Mouse (Mus musculus) G1E (cell line): ENCODE data around the gene Olfr628. TPM values are rescaled to one million over a fixed set of nuclear protein-coding genes. Genes with fewer than 3 reads are reported as not detected.
"Not testable (repeated sequence)": the region's sequence is repeated elsewhere in the genome, so short reads cannot be mapped to it uniquely, and the experiment has no call there.

Source experiments
- ATAC-seq: 2 replicates; pipeline ENCODE4 v1.8.0; 2016; ENCODE audit warnings: mild to moderate bottlenecking; ENCODE audit not compliant: insufficient number of reproducible peaks, poor library complexity, low FRiP score, severe bottlenecking; ENCODE audit errors: extremely low read depth
- DNase-seq: peaks from one replicate; pipeline ENCODE4 v3.0.0; 2012; ENCODE audit warnings: low spot score
- H3K27me3 ChIP-seq: 2 replicates; pipeline ENCODE4 v1.6.1; 2012; ENCODE audit warnings: mild to moderate bottlenecking, low read length, inconsistent platforms; ENCODE audit not compliant: insufficient read depth
- H3K36me3 ChIP-seq: replicated peaks from 2 replicates; pipeline ENCODE3; 2012; ENCODE audit warnings: mild to moderate bottlenecking, inconsistent platforms
- H3K4me1 ChIP-seq: 2 replicates; pipeline ENCODE4 v1.6.1; 2012; ENCODE audit warnings: low read depth, low read length, inconsistent platforms, mixed read lengths; ENCODE audit not compliant: insufficient read depth
- H3K4me3 ChIP-seq: 2 replicates; pipeline ENCODE4 v1.5.1; 2012; ENCODE audit warnings: low read depth, mild to moderate bottlenecking, inconsistent platforms, low read length, moderate library complexity, mixed read lengths
- H3K9me3 ChIP-seq: replicated peaks from 2 replicates; pipeline ENCODE4 v1.6.1; 2012; ENCODE audit warnings: inconsistent platforms
- CTCF ChIP-seq: IDR thresholded peaks from 2 replicates; pipeline ENCODE4 v1.5.1; 2012; ENCODE audit warnings: low read depth, low read length, inconsistent platforms, mixed read lengths
- GATA1 ChIP-seq: IDR thresholded peaks from 2 replicates; pipeline ENCODE4 v1.6.1; 2012; ENCODE audit warnings: borderline replicate concordance, low read length, inconsistent platforms, mixed read lengths
- GATA2 ChIP-seq: IDR thresholded peaks from 2 replicates; pipeline ENCODE4 v1.6.1; 2012; ENCODE audit warnings: low read depth, low read length, inconsistent platforms, borderline replicate concordance
- POLR2AphosphoS5 ChIP-seq: IDR thresholded peaks from 2 replicates; pipeline ENCODE4 v1.6.1; 2012; ENCODE audit warnings: low read depth, low read length, inconsistent platforms; ENCODE audit not compliant: insufficient replicate concordance
- TAL1 ChIP-seq: conservative IDR thresholded peaks from 2 replicates; pipeline ENCODE4 v1.6.1; 2012; ENCODE audit warnings: low read depth, low read length, inconsistent platforms, mixed read lengths
- polyA plus RNA-seq: library from polyadenylated mRNA; stranded (reverse); fragments of >175 nt; gene quantifications from 2 replicates; pipeline ENCODE4 v1.2.3, GENCODE M21; 2012
- total RNA-seq, 2 experiments: library from RNA; stranded (forward) in 1 of 2; stranded (reverse) in 1 of 2; fragments of 200-1000 nt in 1 of 2; fragments of >200 nt in 1 of 2; fragmentation: Nextera tagmentation in 1 of 2; gene quantifications; 2 replicates each; pipeline ENCODE4 v1.2.3; 2014 to 2017

The Olfr628 gene
- total and polyA plus RNA-seq, 3 experiments, result 0.33 TPM; not detected in 2

- no peaks in the 10 kb centered on the region for H3K9me3 ChIP-seq
- H3K36me3 ChIP-seq, result no peaks in the 10 kb centered on the region
- no peaks in the 10 kb centered on the region for H3K4me1 ChIP-seq
- no peak within 1 kb of the TSS for H3K4me3 ChIP-seq
- H3K27me3 ChIP-seq, result no peaks in the 10 kb centered on the region
- TF ChIP-seq TAL1 (no peak), GATA2 (no peak), CTCF (no peak), GATA1 (no peak), POLR2AphosphoS5 (no peak)
- ATAC-seq, result no peak
- no peak for DNase-seq
These were observed 27.1 kb downstream of the Olfr628 start, which contains the start of gene Olfr630 for GRCm38 (mm10) chr7:103757233-103757632. Olfr630 (minus strand) TSS chr7:103757333.

GRCm38 (mm10) chr7:103762212-103762611 is 32.0 kb downstream of the Olfr628 start:
- not testable (repeated sequence) for H3K9me3 ChIP-seq, H3K36me3 ChIP-seq, DNase-seq, ATAC-seq, H3K27me3 ChIP-seq, H3K4me1 ChIP-seq, H3K4me3 ChIP-seq

- not testable (repeated sequence) for H3K36me3 ChIP-seq, DNase-seq, H3K4me3 ChIP-seq, H3K9me3 ChIP-seq, ATAC-seq, H3K27me3 ChIP-seq, H3K4me1 ChIP-seq
These were observed 37.5 kb downstream of the Olfr628 start for GRCm38 (mm10) chr7:103767687-103768086.

GRCm38 (mm10) chr7:103771494-103771893 is 41.3 kb downstream of the Olfr628 start, which contains the start of gene Olfr69:
Olfr69 (minus strand) TSS chr7:103771594.
- ATAC-seq (no peak), DNase-seq (no peak)
- Histone ChIP-seq H3K4me3 (no peak within 1 kb of the TSS), H3K27me3 (peaks cover 2% of the 10 kb centered on the region; the same call in 1 of the 2 replicates), H3K9me3 (no peaks in the 10 kb centered on the region), H3K4me1 (no peaks in the 10 kb centered on the region), H3K36me3 (no peaks in the 10 kb centered on the region)
- TF ChIP-seq GATA1 (no peak), POLR2AphosphoS5 (no peak), TAL1 (no peak), CTCF (no peak)

- H3K27me3 ChIP-seq, H3K36me3 ChIP-seq, H3K4me3 ChIP-seq, H3K4me1 ChIP-seq, ATAC-seq, DNase-seq, H3K9me3 ChIP-seq: not testable (repeated sequence)
These were observed 47.5 kb downstream of the Olfr628 start for GRCm38 (mm10) chr7:103777652-103778051.

- Histone ChIP-seq H3K4me1 (no peaks in the 10 kb centered on the region), H3K9me3 (no peaks in the 10 kb centered on the region), H3K36me3 (no peaks in the 10 kb centered on the region), H3K27me3 (peaks cover 5% of the 10 kb centered on the region), H3K4me3 (no peak within 1 kb of the TSS)
- no peak for DNase-seq
- TF ChIP-seq CTCF (no peak), GATA2 (no peak), POLR2AphosphoS5 (no peak), GATA1 (no peak), TAL1 (no peak)
- ATAC-seq, result no peak
These were observed 49.4 kb downstream of the Olfr628 start, which contains the start of gene Olfr68 for GRCm38 (mm10) chr7:103779598-103779997. Olfr68 (minus strand) TSS chr7:103779698.

Other genes starting within 250 kb of the Olfr628 start
Only the 20 nearest of the 33 such genes appear.
- not detected in 2 replicates for gene Olfr617, start 157.3 kb upstream of the Olfr628 start, total RNA-seq (2014; fragmentation: Nextera tagmentation)
- gene Olfr617, start 157.3 kb upstream of the Olfr628 start, total RNA-seq (2017), result 0.49 TPM in 1 of 2 replicates, not detected in the other
- not detected in 2 replicates for gene Olfr617, start 157.3 kb upstream of the Olfr628 start, polyA plus RNA-seq
- not detected in 2 replicates for gene Olfr618, start 140.3 kb upstream of the Olfr628 start, total RNA-seq (2014; fragmentation: Nextera tagmentation)
- 0.05 TPM in 1 of 2 replicates, not detected in the other for gene Olfr618, start 140.3 kb upstream of the Olfr628 start, total RNA-seq (2017)
- not detected in 2 replicates for gene Olfr618, start 140.3 kb upstream of the Olfr628 start, polyA plus RNA-seq
- gene Olfr619, start 129.8 kb upstream of the Olfr628 start, total RNA-seq (2014; fragmentation: Nextera tagmentation), result not detected in 2 replicates
- gene Olfr619, start 129.8 kb upstream of the Olfr628 start, total RNA-seq (2017), result not detected in 2 replicates
- gene Olfr619, start 129.8 kb upstream of the Olfr628 start, polyA plus RNA-seq, result not detected in 2 replicates
- gene Olfr620, start 117.8 kb upstream of the Olfr628 start, total RNA-seq (2014; fragmentation: Nextera tagmentation), result not detected in 2 replicates
- 0.05 and 0.06 TPM in 2 replicates for gene Olfr620, start 117.8 kb upstream of the Olfr628 start, total RNA-seq (2017)
- not detected in 2 replicates for gene Olfr620, start 117.8 kb upstream of the Olfr628 start, polyA plus RNA-seq
- gene Olfr622, start 87.7 kb upstream of the Olfr628 start, total RNA-seq (2014; fragmentation: Nextera tagmentation), result not detected in 2 replicates
- 0.16 TPM in 1 of 2 replicates, not detected in the other for gene Olfr622, start 87.7 kb upstream of the Olfr628 start, total RNA-seq (2017)
- not detected in 2 replicates for gene Olfr622, start 87.7 kb upstream of the Olfr628 start, polyA plus RNA-seq
- not detected in 2 replicates for gene Olfr623, start 66.7 kb upstream of the Olfr628 start, total RNA-seq (2014; fragmentation: Nextera tagmentation)
- gene Olfr623, start 66.7 kb upstream of the Olfr628 start, total RNA-seq (2017), result 0.05 TPM in 1 of 2 replicates, not detected in the other
- gene Olfr623, start 66.7 kb upstream of the Olfr628 start, polyA plus RNA-seq, result not detected in 2 replicates
- gene Olfr624, start 59.2 kb upstream of the Olfr628 start, total RNA-seq (2014; fragmentation: Nextera tagmentation), result not detected in 2 replicates
- gene Olfr624, start 59.2 kb upstream of the Olfr628 start, total RNA-seq (2017), result 0.12 and 0.22 TPM in 2 replicates
- not detected in 2 replicates for gene Olfr624, start 59.2 kb upstream of the Olfr628 start, polyA plus RNA-seq
- gene Olfr625-ps1, start 47.7 kb upstream of the Olfr628 start, total RNA-seq (2014; fragmentation: Nextera tagmentation), result not detected in 2 replicates
- not detected in 2 replicates for gene Olfr625-ps1, start 47.7 kb upstream of the Olfr628 start, total RNA-seq (2017)
- not detected in 2 replicates for gene Olfr625-ps1, start 47.7 kb upstream of the Olfr628 start, polyA plus RNA-seq
- not detected in 2 replicates for gene Olfr243, start 15.7 kb upstream of the Olfr628 start, total RNA-seq (2014; fragmentation: Nextera tagmentation)
- not detected in 2 replicates for gene Olfr243, start 15.7 kb upstream of the Olfr628 start, total RNA-seq (2017)
- not detected in 2 replicates for gene Olfr243, start 15.7 kb upstream of the Olfr628 start, polyA plus RNA-seq
- not detected in 2 replicates for gene Olfr629, start 14.6 kb downstream of the Olfr628 start, total RNA-seq (2014; fragmentation: Nextera tagmentation)
- 0.16 TPM in 1 of 2 replicates, not detected in the other for gene Olfr629, start 14.6 kb downstream of the Olfr628 start, total RNA-seq (2017)
- gene Olfr629, start 14.6 kb downstream of the Olfr628 start, polyA plus RNA-seq, result not detected in 2 replicates
- gene Olfr630, start 27.0 kb downstream of the Olfr628 start, total RNA-seq (2014; fragmentation: Nextera tagmentation), result not detected in 2 replicates
- gene Olfr630, start 27.0 kb downstream of the Olfr628 start, total RNA-seq (2017), result 0.11 TPM in 1 of 2 replicates, not detected in the other
- gene Olfr630, start 27.0 kb downstream of the Olfr628 start, polyA plus RNA-seq, result not detected in 2 replicates
- gene Olfr69, start 41.2 kb downstream of the Olfr628 start, total RNA-seq (2014; fragmentation: Nextera tagmentation), result not detected in 2 replicates
- gene Olfr69, start 41.2 kb downstream of the Olfr628 start, total RNA-seq (2017), result not detected in 2 replicates
- not detected in 2 replicates for gene Olfr69, start 41.2 kb downstream of the Olfr628 start, polyA plus RNA-seq
- gene Olfr68, start 49.3 kb downstream of the Olfr628 start, total RNA-seq (2014; fragmentation: Nextera tagmentation), result not detected in 2 replicates
- 0.06 and 0.22 TPM in 2 replicates for gene Olfr68, start 49.3 kb downstream of the Olfr628 start, total RNA-seq (2017)
- not detected in 2 replicates for gene Olfr68, start 49.3 kb downstream of the Olfr628 start, polyA plus RNA-seq
- gene Olfr67, start 61.4 kb downstream of the Olfr628 start, total RNA-seq (2014; fragmentation: Nextera tagmentation), result not detected in 2 replicates
- gene Olfr67, start 61.4 kb downstream of the Olfr628 start, total RNA-seq (2017), result not detected in 2 replicates
- 0.01 TPM in 1 of 2 replicates, not detected in the other for gene Olfr67, start 61.4 kb downstream of the Olfr628 start, polyA plus RNA-seq
- 14.8 and 396 TPM in 2 replicates for gene Hbb-bt, start 83.6 kb downstream of the Olfr628 start, total RNA-seq (2014; fragmentation: Nextera tagmentation)
- gene Hbb-bt, start 83.6 kb downstream of the Olfr628 start, total RNA-seq (2017), result 3.3 and 7.8 TPM in 2 replicates
- gene Hbb-bt, start 83.6 kb downstream of the Olfr628 start, polyA plus RNA-seq, result 27.9 and 40.4 TPM in 2 replicates
- 153 and 3,173 TPM in 2 replicates for gene Hbb-bs, start 97.7 kb downstream of the Olfr628 start, total RNA-seq (2014; fragmentation: Nextera tagmentation)
- gene Hbb-bs, start 97.7 kb downstream of the Olfr628 start, total RNA-seq (2017), result 10.4 and 23.5 TPM in 2 replicates
- gene Hbb-bs, start 97.7 kb downstream of the Olfr628 start, polyA plus RNA-seq, result 137 and 158 TPM in 2 replicates
- not detected in 2 replicates for gene Hbb-bh2, start 110.1 kb downstream of the Olfr628 start, total RNA-seq (2014; fragmentation: Nextera tagmentation)
- gene Hbb-bh2, start 110.1 kb downstream of the Olfr628 start, total RNA-seq (2017), result not detected in 2 replicates
- not detected in 2 replicates for gene Hbb-bh2, start 110.1 kb downstream of the Olfr628 start, polyA plus RNA-seq
- gene Hbb-bh1, start 112.8 kb downstream of the Olfr628 start, total RNA-seq (2014; fragmentation: Nextera tagmentation), result 1.6 TPM in 1 of 2 replicates, not detected in the other
- gene Hbb-bh1, start 112.8 kb downstream of the Olfr628 start, total RNA-seq (2017), result 0.41 TPM in 1 of 2 replicates, not detected in the other
- not detected in 2 replicates for gene Hbb-bh1, start 112.8 kb downstream of the Olfr628 start, polyA plus RNA-seq
- gene Hbb-y, start 122.8 kb downstream of the Olfr628 start, total RNA-seq (2014; fragmentation: Nextera tagmentation), result not detected in 2 replicates
- gene Hbb-y, start 122.8 kb downstream of the Olfr628 start, total RNA-seq (2017), result not detected in 2 replicates
- not detected in 2 replicates for gene Hbb-y, start 122.8 kb downstream of the Olfr628 start, polyA plus RNA-seq
- not detected in 2 replicates for gene Olfr66, start 155.9 kb downstream of the Olfr628 start, total RNA-seq (2014; fragmentation: Nextera tagmentation)
- 0.12 TPM in 1 of 2 replicates, not detected in the other for gene Olfr66, start 155.9 kb downstream of the Olfr628 start, total RNA-seq (2017)
- not detected in 2 replicates for gene Olfr66, start 155.9 kb downstream of the Olfr628 start, polyA plus RNA-seq